Mouse (Mus musculus) neural tube, embryonic 14.5 days (tissue): Measurements from ENCODE around the gene Cep55. TPM values are rescaled to one million over a fixed set of nuclear protein-coding genes. Genes with fewer than 3 reads are reported as not detected.

ENCODE experiments used
- ATAC-seq: fragments of 200-750 bp; cut with Nextera tagmentation; 2 replicates; pipeline ENCODE4 v1.8.0; 2017; ENCODE audit warnings: low read depth, mild to moderate bottlenecking, moderate TSS enrichment, moderate library complexity
- H3K27ac ChIP-seq: fragments of 300-500 bp; sonication (generic); 2 replicates; pipeline ENCODE4 v1.5.1; 2014; ENCODE audit warnings: low read depth, mild to moderate bottlenecking, control low read depth, low read length, moderate library complexity, mixed read lengths
- H3K27me3 ChIP-seq: fragments of 300-500 bp; sonication (generic); 2 replicates; pipeline ENCODE4 v1.6.1; 2014; ENCODE audit warnings: low read length; ENCODE audit not compliant: control insufficient read depth, insufficient read depth
- H3K36me3 ChIP-seq: fragments of 300-500 bp; sonication (generic); 2 replicates; pipeline ENCODE4 v1.6.1; 2014; ENCODE audit warnings: low read length, mixed read lengths; ENCODE audit not compliant: control insufficient read depth, insufficient read depth
- H3K4me1 ChIP-seq: fragments of 300-500 bp; sonication (generic); 2 replicates; pipeline ENCODE4 v1.6.1; 2014; ENCODE audit warnings: low read length; ENCODE audit not compliant: control insufficient read depth, insufficient read depth
- H3K4me2 ChIP-seq: fragments of 300-500 bp; sonication (generic); 2 replicates; pipeline ENCODE4 v1.6.1; 2014; ENCODE audit warnings: mild to moderate bottlenecking, low read depth, low read length, control low read depth
- H3K4me3 ChIP-seq: fragments of 300-500 bp; sonication (generic); 2 replicates; pipeline ENCODE4 v1.5.1; 2014; ENCODE audit warnings: low read depth, low read length, control low read depth, mixed read lengths
- H3K9ac ChIP-seq: fragments of 300-500 bp; sonication (generic); replicated peaks from 2 replicates; pipeline ENCODE4 v1.6.1; 2014; ENCODE audit warnings: low read depth, mild to moderate bottlenecking, control low read depth, low read length, mixed read lengths
- H3K9me3 ChIP-seq: fragments of 300-500 bp; sonication (generic); 2 replicates; pipeline ENCODE4 v1.6.1; 2016; ENCODE audit warnings: low read length; ENCODE audit not compliant: control insufficient read depth
- WGBS: fragments of 180-500 bp; shearing (Covaris S2); extraction: QIAGEN DNeasy Blood & Tissue Kit; methylation state at CpG from one replicate; pipeline ENCODE4 v1.1.7; 2014; 5-methylcytosine and 5-hydroxymethylcytosine counted together
- polyA plus RNA-seq: library from polyadenylated mRNA; unstranded; fragments of >200 nt; fragmentation: Nextera tagmentation; extraction: Ambion mirVana; gene quantifications from 2 replicates; pipeline ENCODE4 v1.2.1, GENCODE M21; 2014

Gene Cep55
- polyA plus RNA-seq, 1 experiment from 2014 or later: 2.8 TPM

- no peaks in the 10 kb centered on the region for H3K36me3 ChIP-seq
- no peaks in the 10 kb centered on the region for H3K27me3 ChIP-seq
- no peaks in the 10 kb centered on the region for H3K9me3 ChIP-seq
- H3K4me2 ChIP-seq: no peak overlapping the region
- H3K9ac ChIP-seq: no peak overlapping the region
- 84% methylated on average over 2 of the region's 2 CpGs for WGBS
- no peak overlapping the region for H3K4me3 ChIP-seq
- no peak overlapping the region for H3K27ac ChIP-seq
- peaks cover 3% of the 10 kb centered on the region for H3K4me1 ChIP-seq
- no peak for ATAC-seq
These were observed 19.0 kb upstream of the Cep55 start for GRCm38 (mm10) chr19:38035766-38036165.

DNA sequence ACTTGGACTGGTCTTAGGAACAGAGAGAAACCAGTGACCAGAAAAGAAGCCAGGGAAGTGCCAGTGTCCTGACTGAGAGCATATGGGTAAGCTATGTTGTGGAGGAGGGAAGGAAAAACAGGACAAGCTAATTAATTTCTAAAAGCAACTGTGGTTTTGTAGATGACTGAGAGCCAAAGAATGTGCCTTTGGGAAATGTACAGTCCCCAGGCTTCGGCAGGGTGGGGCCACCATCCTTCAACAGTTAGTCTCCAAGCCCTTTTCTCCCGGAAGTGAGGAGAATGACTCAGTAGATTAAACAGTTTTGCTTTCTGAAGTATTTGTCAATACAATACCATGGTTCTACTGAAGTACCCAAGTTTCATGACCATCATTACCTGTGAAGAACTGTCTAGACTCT is 16.5 kb upstream of the Cep55 start:
- peaks cover 8% of the 10 kb centered on the region; the same call in 1 of the 2 replicates for H3K27me3 ChIP-seq
- ATAC-seq: no peak
- no peak overlapping the region for H3K27ac ChIP-seq
- 84% methylated on average over 2 of the region's 2 CpGs for WGBS
- H3K4me1 ChIP-seq: no peaks in the 10 kb centered on the region
- H3K4me2 ChIP-seq: no peak overlapping the region
- no peak overlapping the region for H3K4me3 ChIP-seq
- no peaks in the 10 kb centered on the region for H3K9me3 ChIP-seq
- no peaks in the 10 kb centered on the region for H3K36me3 ChIP-seq
- H3K9ac ChIP-seq: no peak overlapping the region

DNA sequence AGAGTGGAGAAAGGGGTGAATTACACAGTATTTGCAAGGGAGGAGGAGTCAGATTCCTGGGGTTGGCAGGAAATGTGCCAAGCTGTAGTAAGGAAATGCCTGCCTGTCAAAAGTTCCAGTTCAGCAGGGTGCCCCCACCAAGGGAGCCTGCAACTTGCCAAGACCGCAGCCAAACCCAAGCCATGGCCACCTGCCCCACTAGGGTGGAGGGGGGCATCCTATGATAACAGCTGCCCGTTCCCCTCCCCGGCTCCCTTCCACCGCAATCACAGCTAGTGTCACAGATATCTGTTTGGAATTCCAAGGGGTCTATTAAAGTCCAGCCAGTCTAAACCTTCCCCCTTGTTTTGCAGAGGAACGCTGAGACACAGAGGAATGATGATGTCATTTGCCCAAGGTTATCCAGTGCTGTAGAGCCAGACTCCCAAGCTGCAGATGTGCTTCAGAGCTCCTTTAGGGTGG is 12.5 kb upstream of the Cep55 start:
- WGBS: 31% methylated on average over 5 of the region's 5 CpGs
- no peak overlapping the region for H3K27ac ChIP-seq
- H3K27me3 ChIP-seq: peaks cover 9% of the 10 kb centered on the region; the same call in 1 of the 2 replicates
- H3K4me2 ChIP-seq: peak overlapping the region; percentile 44; the same call in 1 of the 2 replicates
- H3K36me3 ChIP-seq: no peaks in the 10 kb centered on the region
- no peaks in the 10 kb centered on the region for H3K9me3 ChIP-seq
- H3K4me3 ChIP-seq: no peak overlapping the region
- no peak overlapping the region for H3K9ac ChIP-seq
- ATAC-seq: no peak; the same call in 1 of the 2 replicates
- H3K4me1 ChIP-seq: no peaks in the 10 kb centered on the region

GRCm38 (mm10) chr19:38043281-38043981 is 11.4 kb upstream of the Cep55 start, which contains the start of gene Myof:
TSS of gene Myof (minus strand) at chr19:38043577.
- peak within 1 kb of the TSS; percentile 15 for H3K4me3 ChIP-seq
- no peaks in the 10 kb centered on the region for H3K4me1 ChIP-seq
- H3K27me3 ChIP-seq: peaks cover 9% of the 10 kb centered on the region; the same call in 1 of the 2 replicates
- no peak for ATAC-seq
- under 1% methylated on average over 28 of the region's 28 CpGs for WGBS
- no peak within 1 kb of the TSS; the same call in 1 of the 2 replicates for H3K9ac ChIP-seq
- H3K9me3 ChIP-seq: no peaks in the 10 kb centered on the region
- H3K36me3 ChIP-seq: no peaks in the 10 kb centered on the region
- H3K27ac ChIP-seq: no peak within 1 kb of the TSS
- peak within 1 kb of the TSS; percentile 44 for H3K4me2 ChIP-seq

DNA sequence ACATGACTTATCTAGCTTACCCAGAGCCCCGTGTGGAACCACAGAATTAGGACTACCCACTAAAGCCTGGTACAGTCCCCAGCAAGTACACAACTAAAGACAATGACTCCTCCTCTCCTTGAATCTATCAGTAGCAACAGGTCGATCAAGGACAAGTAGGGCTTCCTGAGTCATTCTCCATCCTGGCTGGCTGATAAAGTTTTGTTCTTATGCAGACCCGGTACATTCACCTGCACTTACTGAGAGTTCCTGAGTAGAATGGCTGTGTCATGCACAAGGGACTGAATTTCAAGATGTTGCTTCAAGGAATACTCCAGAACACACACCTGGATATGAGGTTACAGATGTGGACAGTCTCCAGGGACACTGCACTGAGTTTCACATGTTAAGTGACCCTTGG is 9.6 kb upstream of the Cep55 start:
- H3K9me3 ChIP-seq: no peaks in the 10 kb centered on the region
- no peak overlapping the region for H3K9ac ChIP-seq
- ATAC-seq: no peak
- no peak overlapping the region for H3K27ac ChIP-seq
- no peak overlapping the region for H3K4me3 ChIP-seq
- no peaks in the 10 kb centered on the region for H3K4me1 ChIP-seq
- H3K27me3 ChIP-seq: peaks cover 9% of the 10 kb centered on the region; the same call in 1 of the 2 replicates
- H3K36me3 ChIP-seq: no peaks in the 10 kb centered on the region
- 92% methylated on average over 3 of the region's 3 CpGs for WGBS
- H3K4me2 ChIP-seq: no peak overlapping the region

- no peaks in the 10 kb centered on the region for H3K36me3 ChIP-seq
- H3K9ac ChIP-seq: no peak overlapping the region
- 90% methylated on average over 1 of the region's 1 CpGs for WGBS
- no peaks in the 10 kb centered on the region for H3K4me1 ChIP-seq
- no peak overlapping the region for H3K27ac ChIP-seq
- H3K4me3 ChIP-seq: no peak overlapping the region
- H3K4me2 ChIP-seq: no peak overlapping the region
- ATAC-seq: no peak
- no peaks in the 10 kb centered on the region for H3K27me3 ChIP-seq
- H3K9me3 ChIP-seq: no peaks in the 10 kb centered on the region
These were observed 5.1 kb upstream of the Cep55 start for GRCm38 (mm10) chr19:38049686-38050085.

- 0 out of 2 replicates have a peak, but pooled peaks cover 5% of the 10 kb centered on the region for H3K4me1 ChIP-seq
- H3K9ac ChIP-seq: no peak overlapping the region; the same call in 1 of the 2 replicates
- ATAC-seq: no peak
- peak overlapping the region; percentile 74 for H3K4me2 ChIP-seq
- H3K36me3 ChIP-seq: no peaks in the 10 kb centered on the region
- H3K4me3 ChIP-seq: peak overlapping the region; percentile 41
- H3K27ac ChIP-seq: no peak overlapping the region
- no peaks in the 10 kb centered on the region for H3K9me3 ChIP-seq
- 36% methylated on average over 8 of the region's 8 CpGs for WGBS
- no peaks in the 10 kb centered on the region for H3K27me3 ChIP-seq
These were observed 1.4 kb upstream of the Cep55 start for GRCm38 (mm10) chr19:38053227-38054041.

DNA sequence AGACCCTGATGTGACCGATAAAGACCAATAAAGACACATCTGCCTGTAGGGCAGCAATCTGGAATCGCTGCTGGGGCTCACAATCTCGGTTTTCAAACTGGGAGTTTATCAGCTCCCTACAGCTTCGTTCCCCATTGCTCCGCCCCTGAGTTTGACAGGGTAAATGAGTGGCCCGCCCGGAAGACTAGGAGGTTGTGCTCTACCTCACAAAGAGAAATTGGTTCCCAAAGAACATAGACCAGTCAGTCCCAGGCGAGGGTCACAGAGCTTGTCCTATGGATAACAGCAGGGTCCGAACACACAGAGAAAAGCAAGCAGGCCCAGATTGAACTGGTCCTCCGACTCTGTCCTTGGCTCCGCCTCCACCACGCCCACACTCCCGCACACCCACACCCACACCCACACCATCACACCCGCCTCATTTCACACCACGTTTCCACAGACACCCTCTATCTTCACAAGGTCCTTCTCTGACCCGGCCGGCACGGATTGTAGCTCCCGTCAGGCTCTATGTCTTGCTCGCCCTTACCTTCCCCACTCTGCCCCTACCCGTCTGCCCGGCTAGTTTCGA is 577 bp upstream of the Cep55 start:
- Histone ChIP-seq H3K27ac (0 out of 2 replicates have a peak overlapping the region, but pooled peaks have one; percentile 40), H3K9me3 (no peaks in the 10 kb centered on the region), H3K4me3 (peak overlapping the region; percentile 41), H3K27me3 (no peaks in the 10 kb centered on the region), H3K4me1 (0 out of 2 replicates have a peak, but pooled peaks cover 5% of the 10 kb centered on the region), H3K9ac (peak overlapping the region; percentile 37; the same call in 1 of the 2 replicates), H3K36me3 (no peaks in the 10 kb centered on the region), H3K4me2 (peak overlapping the region; percentile 74)
- under 1% methylated on average over 23 of the region's 23 CpGs for WGBS
- peak; percentile 92; the same call in 1 of the 2 replicates for ATAC-seq
